Mouse (Mus musculus): ENCODE data around the gene Hoxa5.

Hoxa5 gene

GRCm38 (mm10) chr6:52153270-52153669, 51.1 kb downstream of the Hoxa5 start:
- in situ Hi-C loops (cut with MseI, MboI) = no loop called here

DNA sequence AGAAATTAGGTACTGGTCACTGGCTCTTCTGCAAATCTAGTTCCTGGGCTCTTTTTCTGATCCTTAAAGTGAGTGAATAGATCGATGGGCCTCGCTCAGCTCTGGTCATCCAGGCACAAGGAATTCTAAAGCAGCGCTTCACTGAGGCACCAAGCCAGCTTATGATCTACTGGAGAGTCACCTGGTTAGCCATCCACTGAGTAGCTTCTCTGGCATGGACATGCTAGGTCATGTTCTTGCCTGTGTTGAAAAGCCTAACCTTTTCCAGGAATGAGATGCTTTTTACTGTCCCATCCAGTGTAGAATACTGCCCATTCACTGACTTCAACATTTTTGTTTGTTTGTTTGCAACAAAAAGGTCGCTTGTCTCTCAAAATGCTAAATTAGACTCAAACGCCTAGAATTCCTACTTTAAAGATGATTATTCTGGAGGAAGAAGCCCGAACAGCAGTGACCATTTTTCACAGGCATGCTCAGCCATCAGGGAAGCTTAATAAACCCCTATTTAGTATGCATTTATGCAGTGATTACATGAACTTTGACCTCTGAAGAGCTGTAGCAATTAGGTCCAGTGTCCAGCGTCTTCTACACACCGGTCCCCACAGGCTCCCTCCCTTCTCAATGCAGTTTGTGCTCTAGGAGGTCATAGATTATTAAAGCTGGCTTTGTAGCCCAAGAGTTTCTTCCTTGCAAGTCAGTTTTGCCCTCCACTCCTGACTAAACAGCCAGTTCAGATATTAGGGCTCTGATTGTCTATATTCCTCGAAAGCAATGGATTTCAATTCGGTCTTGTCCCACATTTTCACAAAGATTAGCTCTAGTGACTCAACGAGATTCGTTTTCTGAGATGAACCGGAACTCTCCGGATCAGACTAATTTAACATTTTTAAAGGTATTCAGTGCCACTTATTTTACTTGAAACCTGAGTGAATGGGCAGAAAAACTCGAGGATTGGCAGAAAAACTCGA, 51.9 kb downstream of the Hoxa5 start:
- in situ Hi-C loops (cut with MseI, MboI) = no loop called here

All from mouse trophoblast stem cell (cell line).